Mouse (Mus musculus): ENCODE results near the gene 4931428L18Rik. TPM values are rescaled to one million over a fixed set of nuclear protein-coding genes. Genes with fewer than 3 reads are reported as not detected.
A peak's percentile ranks its signal among the peaks of the same experiment; 100 is the strongest.

4931428L18Rik gene
- polyA plus RNA-seq, 1 experiment from 2014 or later = not detected

- Histone ChIP-seq H3K9ac (no peak overlapping the region), H3K4me1 (replicated peaks) (no peaks in the 10 kb centered on the region), H3K27me3 (no peaks in the 10 kb centered on the region), H3K36me3 (no peaks in the 10 kb centered on the region), H3K4me2 (no peak overlapping the region), H3K9me3 (replicated peaks) (no peaks in the 10 kb centered on the region), H3K27ac (no peak overlapping the region), H3K4me3 (no peak overlapping the region)
- ATAC-seq (replicated peaks; ENCODE audit: insufficient number of reproducible peaks, insufficient read depth, low FRiP score, low read depth) = no peak
- 68% methylated on average over 10 of the region's 10 CpGs for WGBS
Measured at GRCm38 (mm10) chr1:31190237-31190866, 32.1 kb downstream of the 4931428L18Rik start.

DNA sequence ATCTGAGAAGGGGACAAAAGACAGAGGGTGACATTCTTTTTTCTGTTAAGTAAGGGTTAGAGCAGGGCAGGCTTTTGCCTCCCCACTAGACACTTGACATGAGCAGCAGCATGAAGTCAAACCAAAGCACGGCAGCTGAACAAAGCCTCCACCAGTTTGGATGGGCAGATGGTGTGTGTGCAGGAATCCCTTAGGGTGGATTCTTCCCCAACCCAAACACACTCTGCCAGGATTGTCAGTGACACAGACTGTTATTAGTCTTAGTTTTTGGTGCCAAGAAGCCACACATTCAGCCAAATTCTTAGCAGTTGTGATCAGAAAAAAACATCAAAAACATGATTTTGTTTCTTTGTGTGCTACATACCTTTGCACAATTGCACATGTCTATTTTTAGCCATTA, 44.2 kb downstream of the 4931428L18Rik start:
- Histone ChIP-seq H3K4me3 (no peak overlapping the region), H3K9me3 (replicated peaks) (no peaks in the 10 kb centered on the region), H3K36me3 (no peaks in the 10 kb centered on the region), H3K4me2 (no peak overlapping the region), H3K4me1 (replicated peaks) (no peaks in the 10 kb centered on the region), H3K27ac (no peak overlapping the region), H3K9ac (no peak overlapping the region), H3K27me3 (no peaks in the 10 kb centered on the region)
- 47% methylated on average over 1 of the region's 1 CpGs for WGBS
- no peak for ATAC-seq (replicated peaks; ENCODE audit: insufficient number of reproducible peaks, insufficient read depth, low FRiP score, low read depth)

GRCm38 (mm10) chr1:31176101-31176500, 46.4 kb downstream of the 4931428L18Rik start, which contains the start of gene Lgsn:
Gene Lgsn (plus strand): TSS chr1:31176401.
- H3K4me3 ChIP-seq = no peak within 1 kb of the TSS
- 77% methylated on average over 5 of the region's 5 CpGs for WGBS
- H3K4me2 ChIP-seq = no peak within 1 kb of the TSS
- H3K27ac ChIP-seq = no peak within 1 kb of the TSS
- H3K9ac ChIP-seq = no peak within 1 kb of the TSS
- no peaks in the 10 kb centered on the region for H3K4me1 ChIP-seq (replicated peaks)
- no peaks in the 10 kb centered on the region for H3K9me3 ChIP-seq (replicated peaks)
- no peak for ATAC-seq (replicated peaks; ENCODE audit: insufficient number of reproducible peaks, insufficient read depth, low FRiP score, low read depth)
- no peaks in the 10 kb centered on the region for H3K36me3 ChIP-seq
- no peaks in the 10 kb centered on the region for H3K27me3 ChIP-seq

DNA sequence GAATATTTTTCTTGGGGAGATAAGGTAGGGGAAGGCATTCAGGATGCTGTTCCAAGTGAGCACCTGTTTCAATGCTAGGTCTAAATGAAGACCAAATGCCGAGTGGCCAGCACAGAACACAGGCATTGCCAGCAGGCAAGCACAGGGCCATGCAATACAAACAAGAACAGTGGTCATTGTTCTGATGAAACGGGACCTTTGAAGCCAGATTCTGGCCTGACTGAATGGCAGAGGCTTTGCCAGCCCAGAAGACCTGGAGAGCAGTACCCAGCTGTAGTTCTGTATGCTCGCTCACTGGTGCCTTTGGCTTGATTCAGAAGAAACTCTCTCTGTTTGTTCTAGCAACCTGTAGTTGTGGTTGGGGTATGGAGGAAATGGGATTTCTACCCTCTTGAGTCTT, 47.1 kb downstream of the 4931428L18Rik start:
- H3K27ac ChIP-seq = no peak overlapping the region
- H3K36me3 ChIP-seq = no peaks in the 10 kb centered on the region
- H3K27me3 ChIP-seq = no peaks in the 10 kb centered on the region
- 80% methylated on average over 3 of the region's 3 CpGs for WGBS
- no peak for ATAC-seq (replicated peaks; ENCODE audit: insufficient number of reproducible peaks, insufficient read depth, low FRiP score, low read depth)
- H3K9ac ChIP-seq = no peak overlapping the region
- no peak overlapping the region for H3K4me3 ChIP-seq
- H3K4me2 ChIP-seq = no peak overlapping the region
- no peaks in the 10 kb centered on the region for H3K4me1 ChIP-seq (replicated peaks)
- H3K9me3 ChIP-seq (replicated peaks) = no peaks in the 10 kb centered on the region

GRCm38 (mm10) chr1:31165326-31166121, 57.0 kb downstream of the 4931428L18Rik start:
- Histone ChIP-seq H3K4me1 (replicated peaks) (0 out of 2 replicates have a peak, but pooled peaks cover 5% of the 10 kb centered on the region), H3K4me2 (no peak overlapping the region), H3K36me3 (no peaks in the 10 kb centered on the region), H3K9me3 (replicated peaks) (no peaks in the 10 kb centered on the region), H3K27me3 (no peaks in the 10 kb centered on the region), H3K4me3 (no peak overlapping the region), H3K9ac (no peak overlapping the region), H3K27ac (no peak overlapping the region)
- no peak for ATAC-seq (replicated peaks; ENCODE audit: insufficient number of reproducible peaks, insufficient read depth, low FRiP score, low read depth)
- WGBS = 83% methylated on average over 7 of the region's 7 CpGs

- Histone ChIP-seq H3K4me3 (no peak overlapping the region), H3K27me3 (no peaks in the 10 kb centered on the region), H3K9me3 (replicated peaks) (no peaks in the 10 kb centered on the region), H3K9ac (no peak overlapping the region), H3K4me2 (0 out of 2 replicates have a peak overlapping the region, but pooled peaks have one; percentile 3), H3K36me3 (no peaks in the 10 kb centered on the region), H3K27ac (no peak overlapping the region), H3K4me1 (replicated peaks) (0 out of 2 replicates have a peak, but pooled peaks cover 5% of the 10 kb centered on the region)
- no peak for ATAC-seq (replicated peaks; ENCODE audit: insufficient number of reproducible peaks, insufficient read depth, low FRiP score, low read depth)
- WGBS = 45% methylated on average over 18 of the region's 18 CpGs
Measured at GRCm38 (mm10) chr1:31164527-31165189, 57.8 kb downstream of the 4931428L18Rik start.

- H3K4me3 ChIP-seq = no peak overlapping the region
- WGBS = 50% methylated on average over 2 of the region's 2 CpGs
- no peaks in the 10 kb centered on the region for H3K4me1 ChIP-seq (replicated peaks)
- H3K9me3 ChIP-seq (replicated peaks) = no peaks in the 10 kb centered on the region
- no peak overlapping the region for H3K4me2 ChIP-seq
- H3K9ac ChIP-seq = no peak overlapping the region
- ATAC-seq (replicated peaks; ENCODE audit: insufficient number of reproducible peaks, insufficient read depth, low FRiP score, low read depth) = no peak
- H3K36me3 ChIP-seq = no peaks in the 10 kb centered on the region
- H3K27ac ChIP-seq = no peak overlapping the region
- H3K27me3 ChIP-seq = no peaks in the 10 kb centered on the region
Measured at GRCm38 (mm10) chr1:31156884-31157283, 65.6 kb downstream of the 4931428L18Rik start.

DNA sequence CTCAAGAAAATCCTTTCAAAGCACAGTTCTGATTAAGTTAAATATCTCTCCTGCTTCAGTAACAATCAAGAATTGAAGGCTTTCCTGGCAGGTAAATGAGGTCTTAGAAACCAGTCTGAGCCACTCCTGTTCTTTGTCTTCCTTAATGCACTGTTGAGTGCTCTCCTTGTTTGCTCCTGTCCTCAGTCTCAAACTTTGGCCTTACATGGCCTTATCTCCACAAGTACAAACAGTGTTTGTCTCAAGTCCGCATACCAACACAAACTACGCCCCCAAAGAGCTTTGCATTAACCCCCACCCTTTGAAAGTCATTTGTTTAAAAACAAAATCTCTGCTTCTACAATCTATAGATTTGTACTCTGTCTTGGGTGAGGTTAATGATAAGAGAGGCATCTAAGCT, 66.3 kb downstream of the 4931428L18Rik start:
- H3K9me3 ChIP-seq (replicated peaks) = no peaks in the 10 kb centered on the region
- WGBS = 51% methylated on average over 2 of the region's 2 CpGs
- H3K36me3 ChIP-seq = no peaks in the 10 kb centered on the region
- no peak overlapping the region for H3K27ac ChIP-seq
- H3K4me2 ChIP-seq = no peak overlapping the region
- no peaks in the 10 kb centered on the region for H3K4me1 ChIP-seq (replicated peaks)
- ATAC-seq (replicated peaks; ENCODE audit: insufficient number of reproducible peaks, insufficient read depth, low FRiP score, low read depth) = no peak
- no peak overlapping the region for H3K9ac ChIP-seq
- H3K27me3 ChIP-seq = no peaks in the 10 kb centered on the region
- H3K4me3 ChIP-seq = no peak overlapping the region

- no peak overlapping the region for H3K27ac ChIP-seq
- H3K4me3 ChIP-seq = no peak overlapping the region
- no peaks in the 10 kb centered on the region for H3K9me3 ChIP-seq (replicated peaks)
- 11% methylated on average over 7 of the region's 7 CpGs for WGBS
- no peaks in the 10 kb centered on the region for H3K36me3 ChIP-seq
- no peak for ATAC-seq (replicated peaks; ENCODE audit: insufficient number of reproducible peaks, insufficient read depth, low FRiP score, low read depth)
- H3K27me3 ChIP-seq = no peaks in the 10 kb centered on the region
- H3K4me2 ChIP-seq = no peak overlapping the region
- H3K9ac ChIP-seq = no peak overlapping the region
- 0 out of 2 replicates have a peak, but pooled peaks cover 6% of the 10 kb centered on the region for H3K4me1 ChIP-seq (replicated peaks)
Measured at GRCm38 (mm10) chr1:31153793-31154349, 68.6 kb downstream of the 4931428L18Rik start.

DNA sequence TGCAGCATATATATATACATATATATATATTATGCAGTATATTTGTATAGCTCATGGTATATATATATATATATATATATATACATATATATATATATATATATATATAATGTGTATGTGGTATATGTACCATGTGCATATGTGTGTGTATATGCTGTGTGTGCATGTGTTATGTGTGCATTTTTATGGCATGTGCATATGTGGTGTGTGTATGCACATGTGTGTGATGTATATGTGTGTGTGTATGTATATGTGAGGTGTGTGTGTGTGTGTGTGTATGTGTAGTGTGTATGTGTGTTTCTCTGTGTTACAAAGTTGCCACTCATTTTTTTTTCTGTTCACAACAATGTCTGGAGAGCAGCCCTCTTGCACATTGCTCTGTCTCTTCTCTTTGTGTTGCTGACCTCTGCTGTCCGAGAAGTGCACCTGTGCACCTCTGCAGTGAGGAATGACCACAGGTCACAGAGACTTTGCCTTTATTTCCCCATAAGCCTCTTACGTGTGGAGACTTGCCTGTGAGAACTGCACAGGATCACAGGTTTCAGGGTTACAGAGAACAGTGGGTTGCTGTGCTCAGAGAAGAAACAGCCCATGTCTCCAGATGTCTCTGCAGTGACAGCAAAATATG, 69.6 kb downstream of the 4931428L18Rik start:
- no peak overlapping the region for H3K4me2 ChIP-seq
- H3K9ac ChIP-seq = no peak overlapping the region
- WGBS = 57% methylated on average over 2 of the region's 2 CpGs
- ATAC-seq (replicated peaks; ENCODE audit: insufficient number of reproducible peaks, insufficient read depth, low FRiP score, low read depth) = no peak
- no peak overlapping the region for H3K4me3 ChIP-seq
- 0 out of 2 replicates have a peak, but pooled peaks cover 6% of the 10 kb centered on the region for H3K4me1 ChIP-seq (replicated peaks)
- H3K27me3 ChIP-seq = no peaks in the 10 kb centered on the region
- no peaks in the 10 kb centered on the region for H3K9me3 ChIP-seq (replicated peaks)
- no peaks in the 10 kb centered on the region for H3K36me3 ChIP-seq
- no peak overlapping the region for H3K27ac ChIP-seq

- H3K9me3 ChIP-seq (replicated peaks) = no peaks in the 10 kb centered on the region
- no peaks in the 10 kb centered on the region for H3K27me3 ChIP-seq
- 0 out of 2 replicates have a peak, but pooled peaks cover 6% of the 10 kb centered on the region for H3K4me1 ChIP-seq (replicated peaks)
- H3K36me3 ChIP-seq = no peaks in the 10 kb centered on the region
- 77% methylated on average over 3 of the region's 3 CpGs for WGBS
- no peak for ATAC-seq (replicated peaks; ENCODE audit: insufficient number of reproducible peaks, insufficient read depth, low FRiP score, low read depth)
- no peak overlapping the region for H3K27ac ChIP-seq
- H3K9ac ChIP-seq = no peak overlapping the region
- no peak overlapping the region for H3K4me2 ChIP-seq
- no peak overlapping the region for H3K4me3 ChIP-seq
Measured at GRCm38 (mm10) chr1:31150546-31150945, 71.9 kb downstream of the 4931428L18Rik start.
